Mouse (Mus musculus) frontal cortex, postnatal 14 days (tissue): ENCODE results near the gene Igfn1.
A peak's percentile ranks its signal among the peaks of the same experiment; 100 is the strongest.

Experiments
- DNase-seq, 2 experiments: peaks; one replicate each; pipeline ENCODE4 v3.0.0; 2022; ENCODE audit warnings: low spot score in 2 of 2

The Igfn1 gene

DNA sequence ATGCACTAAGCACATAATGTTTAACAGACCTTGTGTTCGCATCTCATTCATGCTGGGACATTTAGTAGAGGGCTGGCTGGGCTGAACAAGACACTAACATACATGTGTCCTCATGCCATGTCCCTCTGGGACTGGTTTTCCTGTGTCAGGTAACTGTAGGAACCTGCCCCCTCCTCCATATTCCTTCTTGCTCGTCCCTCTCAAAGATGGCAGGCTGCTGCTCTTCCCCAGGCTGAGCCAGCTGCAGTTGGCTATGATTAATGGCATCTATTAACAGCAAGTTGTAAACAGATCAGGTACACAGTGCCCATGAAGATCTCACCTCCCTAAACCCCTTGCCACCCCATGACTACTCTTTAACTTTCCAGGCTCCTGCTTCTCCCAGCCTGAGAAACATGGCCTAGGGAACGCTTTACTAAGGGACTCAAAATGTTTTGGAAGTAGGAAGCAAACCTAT is at the start of gene Igfn1:
Gene Igfn1 (minus strand): TSS at position 51 of the 457 bp plus-strand sequence.
- no peak for DNase-seq

DNA sequence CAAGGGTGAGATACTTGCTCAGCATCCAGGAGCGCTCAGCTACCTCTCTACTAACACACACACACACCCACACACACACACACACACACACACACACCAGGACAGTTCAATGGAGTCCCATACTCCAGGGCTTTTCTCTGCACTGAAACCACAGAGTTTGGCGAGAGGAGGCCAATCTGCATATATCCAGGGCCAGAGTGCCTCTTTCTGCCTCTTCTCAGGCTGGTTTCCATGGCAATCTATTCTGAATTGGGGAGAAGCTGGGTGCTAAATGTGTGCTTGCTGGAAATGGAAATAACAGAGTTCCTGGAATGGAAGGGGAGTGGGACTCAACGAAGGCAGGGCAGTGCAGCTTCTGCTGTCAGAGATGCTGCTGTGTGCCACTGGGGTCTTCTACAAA is 49.6 kb upstream of the Igfn1 start:
- peak; percentile 46 to 66 for DNase-seq

DNA sequence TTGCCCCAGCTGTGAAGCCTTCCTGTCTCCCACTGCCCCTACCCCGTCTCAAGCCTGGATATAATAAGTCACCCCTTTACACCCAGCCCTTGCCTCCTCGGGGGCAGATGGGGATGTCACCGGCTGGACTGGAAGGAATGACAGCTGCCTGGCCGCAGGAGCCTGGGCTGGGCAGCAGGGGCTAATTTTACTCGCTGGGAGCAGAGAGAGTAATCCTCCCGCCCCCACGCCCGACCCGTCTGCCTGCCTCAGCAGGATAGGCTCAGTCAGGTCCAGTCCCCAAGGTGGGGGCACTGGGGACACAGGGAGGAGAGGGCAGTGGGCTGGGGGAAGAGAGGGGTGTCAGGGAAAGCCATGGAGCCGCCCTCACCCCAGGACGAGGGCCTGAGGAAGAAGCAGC is 46.4 kb upstream of the Igfn1 start, which contains the start of gene Cacna1s:
Gene Cacna1s (plus strand): TSS at position 204 of the 400 bp plus-strand sequence.
- DNase-seq = no peak

DNA sequence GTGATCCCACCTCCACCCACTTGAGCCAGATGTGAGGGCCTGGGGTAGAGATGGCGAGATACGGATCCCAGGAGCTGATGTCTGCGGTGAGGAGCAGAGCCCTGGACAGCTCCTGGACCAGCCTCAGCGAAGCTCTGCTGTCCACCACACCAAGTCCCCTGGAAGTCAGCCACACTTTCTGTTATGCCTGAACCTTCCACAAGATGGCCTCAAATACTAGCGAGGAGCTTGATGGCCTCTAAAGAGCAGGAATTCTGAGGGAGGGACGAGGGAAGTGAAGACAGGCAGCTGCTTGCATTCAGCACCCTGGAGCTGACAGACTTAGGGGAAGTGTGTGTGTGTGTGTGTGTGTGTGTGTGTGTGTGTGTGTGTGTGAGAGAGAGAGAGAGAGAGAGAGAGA is 45.3 kb upstream of the Igfn1 start:
- DNase-seq = peak; percentile 66 to 71

DNA sequence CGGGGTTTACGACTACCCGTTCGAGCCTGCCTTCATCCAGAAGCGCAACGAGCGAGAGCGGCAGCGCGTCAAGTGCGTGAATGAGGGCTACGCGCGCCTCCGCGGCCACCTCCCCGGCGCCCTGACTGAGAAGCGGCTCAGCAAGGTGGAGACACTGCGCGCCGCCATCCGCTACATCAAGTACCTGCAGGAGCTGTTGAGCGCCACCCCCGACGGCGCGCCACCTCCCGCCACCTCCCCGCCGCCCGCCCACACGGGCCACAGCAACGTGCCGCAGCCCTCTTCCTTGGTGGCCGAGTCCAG is 44.8 kb upstream of the Igfn1 start:
- no peak for DNase-seq

DNA sequence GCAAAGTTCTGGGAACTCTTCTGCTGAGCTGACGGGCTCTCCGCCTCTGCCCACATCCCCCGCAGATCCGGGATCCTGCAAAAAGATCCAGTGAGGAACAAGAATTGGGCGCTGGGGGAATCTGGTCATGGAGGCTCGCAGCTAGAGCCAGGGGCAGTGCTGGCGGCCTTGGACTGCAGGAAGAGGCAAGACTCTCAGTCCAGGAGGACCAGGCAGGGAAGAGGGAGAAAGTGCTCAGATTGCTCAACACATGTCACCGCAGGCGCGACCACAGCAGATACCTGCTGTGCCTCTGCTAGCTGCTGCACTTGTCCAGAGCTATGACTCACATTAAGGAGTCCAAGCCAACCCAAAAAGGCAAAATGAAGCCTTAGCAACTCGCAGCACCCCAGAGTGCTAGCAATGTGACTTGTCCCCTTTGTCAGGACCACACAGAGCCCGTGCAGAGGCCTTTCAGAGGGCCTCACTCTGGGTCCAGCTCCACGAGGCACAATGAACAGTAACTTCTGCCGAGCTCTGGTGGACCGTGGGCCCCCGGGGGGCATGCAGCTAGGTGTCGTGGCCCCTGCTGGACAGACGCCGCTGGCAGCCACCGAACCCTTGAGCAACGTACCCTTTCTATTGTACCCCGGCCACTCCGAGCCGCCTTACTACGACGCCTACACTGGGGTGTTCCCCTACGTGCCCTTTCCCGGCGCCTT is 44.3 kb upstream of the Igfn1 start, which contains the start of gene Ascl5:
Gene Ascl5 (plus strand): TSS at position 493 of the 701 bp plus-strand sequence.
- DNase-seq = no peak

DNA sequence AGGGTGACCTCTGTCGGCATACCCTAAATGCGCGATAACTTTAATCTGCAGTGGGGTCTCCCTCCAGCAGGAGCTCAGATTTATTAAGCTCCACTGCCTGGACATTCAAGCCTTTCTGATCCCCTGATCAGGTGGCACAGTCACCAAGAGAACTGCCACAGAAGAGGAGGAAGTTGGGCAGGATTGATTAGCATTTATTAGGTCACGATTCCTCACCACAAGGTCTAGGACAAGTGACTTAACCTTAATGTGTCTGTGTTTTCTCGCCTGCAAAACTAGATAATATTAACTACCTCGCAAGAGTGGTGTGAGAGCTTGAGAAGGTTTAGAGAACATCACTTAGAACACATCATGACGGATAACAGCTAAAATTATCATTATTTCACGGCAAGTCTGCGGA is 41.8 kb upstream of the Igfn1 start:
- no peak for DNase-seq

DNA sequence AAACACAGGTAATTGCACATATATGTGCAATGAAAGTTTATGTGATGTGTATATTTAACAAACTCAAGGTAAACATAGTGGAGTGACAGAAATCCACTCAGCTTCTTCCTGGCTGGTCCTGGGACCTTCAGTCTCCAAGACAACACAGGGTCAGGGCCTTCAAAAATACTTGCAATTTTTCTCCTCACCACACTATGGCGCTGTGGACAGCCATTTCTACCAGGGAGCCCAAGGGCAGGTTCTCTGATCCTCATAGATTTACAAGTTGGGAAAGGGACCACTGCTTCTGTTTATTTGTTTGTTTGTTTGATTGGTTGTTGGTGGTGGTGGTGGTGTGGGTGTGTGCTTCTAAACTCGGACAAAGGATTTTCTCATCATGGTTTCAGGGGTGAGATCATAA is 41.3 kb upstream of the Igfn1 start:
- no peak for DNase-seq

DNA sequence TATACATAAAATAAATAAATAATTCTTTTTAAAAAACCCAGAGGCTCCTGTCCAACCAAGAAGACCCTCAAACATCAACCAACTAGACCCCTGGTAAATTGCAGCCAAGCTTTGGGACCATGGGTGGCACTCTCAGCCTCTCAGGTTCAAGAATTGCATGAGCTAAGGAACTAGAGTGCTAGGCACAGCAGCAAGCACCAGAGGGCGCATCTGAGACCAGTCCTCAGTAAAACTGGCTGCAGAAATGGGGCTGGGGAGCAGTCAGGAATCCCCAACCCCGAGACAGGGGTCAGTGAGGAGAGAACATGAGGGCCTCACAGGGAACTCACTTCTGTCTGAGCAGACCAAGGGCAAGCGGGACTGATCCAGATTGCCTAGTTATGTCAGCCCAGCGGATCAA is 39.6 kb upstream of the Igfn1 start:
- peak; percentile 44 to 69 for DNase-seq

DNA sequence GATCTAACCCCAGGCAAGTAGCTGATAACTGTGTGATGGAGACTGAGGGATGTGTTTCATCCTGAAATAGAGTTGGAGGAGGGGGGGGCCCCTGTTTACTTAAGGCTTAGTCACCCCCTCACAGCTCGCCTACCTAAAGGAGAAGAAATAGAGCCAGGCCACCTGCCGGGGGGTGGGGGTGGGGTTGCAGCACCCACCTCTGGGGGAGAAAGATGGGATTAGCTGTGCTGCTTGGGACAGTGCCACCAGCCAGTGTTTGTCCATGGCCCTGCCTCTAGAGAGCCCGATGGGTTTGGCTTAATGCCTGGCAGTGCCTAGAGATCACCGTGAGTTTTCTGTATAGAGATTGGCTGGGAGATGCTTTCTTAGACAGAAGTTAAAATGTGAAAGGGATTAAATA is 34.7 kb upstream of the Igfn1 start:
- no peak for DNase-seq

DNA sequence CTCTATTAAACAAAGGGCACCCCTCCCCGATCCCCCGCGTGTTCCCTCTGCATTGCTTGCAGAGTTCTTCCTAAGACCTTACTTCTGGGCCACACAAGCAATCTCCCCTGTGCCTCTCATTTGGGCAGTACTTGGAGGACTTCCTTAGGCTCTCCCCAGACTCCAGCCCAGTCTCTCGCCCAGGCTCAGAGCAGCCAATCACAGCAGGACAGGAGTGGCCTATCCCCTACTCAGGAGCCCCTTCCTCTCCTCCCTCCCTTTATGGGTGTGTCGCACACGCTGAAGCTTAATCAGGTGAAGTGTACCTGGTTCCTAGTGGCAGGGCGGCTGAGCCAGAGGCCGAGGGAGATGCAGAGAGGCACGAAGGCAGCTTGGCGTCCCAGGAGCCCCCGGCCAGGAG is 34.3 kb upstream of the Igfn1 start:
- no peak for DNase-seq

DNA sequence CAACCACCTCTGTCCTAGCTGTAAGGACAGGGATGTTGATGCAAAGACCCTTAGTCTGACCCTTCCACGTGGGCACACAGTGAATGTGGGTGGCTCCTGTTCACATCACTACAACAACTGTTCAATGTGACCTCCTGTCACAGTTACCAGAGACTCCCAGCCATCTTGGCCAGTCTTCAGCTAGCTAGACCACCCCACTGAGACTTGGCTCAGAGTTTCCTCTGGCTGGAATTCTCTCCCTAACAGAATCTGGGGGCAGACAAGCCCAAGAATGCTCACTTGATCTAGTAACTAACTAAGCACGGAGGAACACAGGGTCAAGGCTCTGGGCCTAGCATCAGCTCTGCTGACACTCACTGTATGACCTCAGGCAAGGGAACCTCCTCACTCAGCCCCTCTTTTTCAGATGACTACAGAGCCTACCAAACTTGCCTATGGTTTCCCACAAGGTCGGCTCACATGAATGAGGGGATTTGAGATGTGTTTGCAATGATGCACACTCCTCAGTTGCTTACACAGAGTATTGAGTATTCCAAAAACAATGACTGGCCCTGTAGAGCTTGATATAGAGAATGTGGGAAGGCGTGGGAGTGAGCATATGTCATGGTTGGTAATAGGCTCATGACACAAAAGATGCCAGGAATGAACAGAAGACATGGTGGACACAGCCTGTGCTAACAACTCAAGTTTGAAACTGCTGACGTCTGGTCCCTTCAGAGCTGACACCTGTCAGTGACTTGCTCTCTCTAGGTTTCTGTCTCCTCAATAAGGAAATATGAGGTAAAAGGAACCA is 32.8 kb upstream of the Igfn1 start:
- DNase-seq = no peak

DNA sequence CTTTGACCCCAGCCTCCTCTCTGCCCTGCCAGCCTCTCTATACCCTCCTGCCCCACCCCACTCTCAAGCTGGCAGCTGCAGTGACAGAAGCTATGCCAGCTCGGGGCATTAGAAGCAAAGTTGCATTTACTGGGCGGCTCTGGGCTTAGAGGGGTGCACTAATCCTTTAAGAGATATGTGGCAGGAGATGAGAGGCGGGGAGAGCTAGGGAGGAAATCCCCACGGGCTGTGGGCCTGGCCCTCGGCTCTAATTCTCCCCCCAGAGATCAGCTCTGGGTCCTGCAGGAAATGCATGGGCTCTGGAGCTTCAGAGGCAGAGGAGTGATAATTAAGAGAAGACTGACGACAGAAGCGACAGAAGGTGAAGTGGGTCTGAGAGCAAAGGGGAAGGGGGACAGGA is 26.8 kb upstream of the Igfn1 start:
- DNase-seq = no peak

DNA sequence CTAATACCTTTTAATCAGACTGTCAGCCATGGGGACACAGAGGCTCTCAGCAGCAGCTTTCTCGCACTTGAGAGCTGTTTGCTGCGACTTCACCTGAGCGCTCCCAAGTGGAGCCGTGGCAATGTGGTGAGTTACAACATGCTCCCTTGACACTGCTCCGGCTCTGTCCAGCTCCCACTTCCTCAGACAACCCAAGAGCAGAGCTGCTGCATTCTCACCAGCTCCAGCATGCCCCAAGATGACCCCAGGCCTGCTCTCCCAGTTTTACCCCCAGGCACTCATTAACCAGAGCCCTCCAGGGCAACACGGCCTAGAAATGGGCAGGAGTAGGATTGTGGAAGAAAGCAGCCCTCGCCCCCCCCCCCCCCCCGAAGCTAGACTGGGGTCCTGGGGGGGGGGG is 25.6 kb upstream of the Igfn1 start:
- no peak for DNase-seq

DNA sequence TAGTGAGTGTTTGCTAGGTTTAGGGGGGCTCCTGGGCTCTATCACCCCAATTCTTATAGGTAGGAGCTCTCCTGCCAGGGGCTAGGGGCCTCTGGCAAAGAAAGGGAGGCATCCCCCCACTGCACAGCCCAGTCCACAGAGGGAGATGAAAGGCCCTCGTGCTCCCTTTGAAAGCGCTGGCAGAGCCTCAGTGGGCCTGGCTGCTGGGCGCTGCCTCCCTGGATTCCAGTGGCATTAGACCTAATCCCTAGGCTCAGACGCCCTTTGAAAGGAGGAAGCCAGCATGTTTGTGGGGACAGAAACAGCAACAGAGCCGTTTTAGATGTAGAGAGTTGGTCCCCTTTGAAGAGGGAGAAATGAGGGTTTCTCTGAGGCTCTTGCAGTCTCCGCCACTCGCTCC is 24.1 kb upstream of the Igfn1 start:
- no peak for DNase-seq

DNA sequence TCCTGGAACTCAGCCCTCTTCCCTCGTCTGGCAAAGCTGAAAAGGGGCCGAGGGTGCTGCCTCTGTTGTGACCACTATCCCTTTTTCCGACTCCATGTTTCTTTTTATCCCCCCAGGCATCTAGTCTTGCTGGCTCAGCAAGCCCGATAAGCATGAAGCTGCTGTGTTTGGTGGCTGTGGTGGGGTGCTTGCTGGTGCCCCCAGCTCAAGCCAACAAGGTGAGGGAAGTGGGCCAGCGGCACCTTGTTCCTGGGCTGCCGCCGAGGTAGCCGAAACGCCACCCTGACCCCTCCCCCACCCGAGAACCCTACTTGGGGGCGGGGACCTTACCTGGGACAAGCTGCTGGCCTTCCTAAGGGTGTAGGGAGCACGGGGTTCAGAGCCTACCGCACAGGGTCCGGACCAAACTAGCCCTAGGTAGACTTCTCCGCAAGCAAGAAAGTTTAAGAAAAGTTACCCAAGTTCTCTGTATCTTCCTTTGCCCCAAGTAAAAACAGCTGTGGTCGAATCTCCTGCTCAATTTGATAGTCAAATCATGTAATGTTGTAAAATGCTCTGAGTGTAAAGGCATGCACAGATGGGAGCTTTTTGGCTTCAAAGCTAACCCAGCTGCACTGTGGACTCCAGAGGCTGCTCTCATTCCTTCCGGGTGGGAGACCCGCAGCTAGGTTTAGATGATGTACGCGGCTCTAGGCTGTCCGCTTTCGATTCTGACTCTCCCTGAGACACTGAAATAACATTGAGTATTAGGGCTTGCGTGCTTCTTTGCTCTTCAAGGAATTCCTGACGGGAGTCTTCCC is 12.4 kb upstream of the Igfn1 start:
- DNase-seq = no peak

DNA sequence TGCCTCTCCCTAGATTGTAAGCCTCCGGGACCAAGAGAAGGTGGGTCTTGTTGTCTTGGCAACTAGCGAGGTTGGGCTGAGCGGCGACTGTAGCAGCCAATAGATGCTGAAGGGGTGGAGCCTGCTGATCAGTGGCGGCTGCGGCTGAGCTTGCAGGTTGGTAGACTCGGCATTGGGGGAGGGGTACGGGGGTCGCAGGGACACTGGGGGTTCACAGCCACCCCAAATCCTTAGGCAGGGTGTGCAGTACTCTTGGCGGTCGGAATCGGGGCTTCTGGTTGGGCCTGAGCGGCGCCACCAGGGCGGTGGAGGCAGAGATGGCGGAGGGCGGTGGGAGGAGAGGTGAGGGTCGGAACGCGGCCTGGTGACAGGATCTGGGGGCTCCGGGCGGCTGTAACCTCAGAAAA is 11.8 kb upstream of the Igfn1 start:
- peak; percentile 90 to 91 for DNase-seq

DNA sequence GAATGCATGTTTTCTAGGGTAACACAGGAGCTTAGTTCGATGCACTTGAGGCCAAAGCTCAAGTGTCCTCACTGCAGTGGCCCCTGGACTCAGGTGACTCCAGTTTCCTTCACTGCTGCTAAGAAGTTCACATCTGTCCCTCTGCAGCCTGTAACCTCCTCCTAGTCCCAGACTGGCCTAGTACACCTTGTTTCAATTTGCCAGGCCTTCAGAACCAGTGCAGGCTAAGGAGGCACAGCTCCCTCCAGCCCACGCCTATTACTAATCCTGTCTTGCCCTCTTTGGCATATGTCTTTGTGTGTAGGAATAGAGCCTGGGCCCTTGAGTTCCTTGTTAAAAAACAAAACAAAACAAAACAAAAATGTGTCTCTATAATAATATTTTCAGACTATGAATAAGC is 11.2 kb upstream of the Igfn1 start:
- DNase-seq = no peak

DNA sequence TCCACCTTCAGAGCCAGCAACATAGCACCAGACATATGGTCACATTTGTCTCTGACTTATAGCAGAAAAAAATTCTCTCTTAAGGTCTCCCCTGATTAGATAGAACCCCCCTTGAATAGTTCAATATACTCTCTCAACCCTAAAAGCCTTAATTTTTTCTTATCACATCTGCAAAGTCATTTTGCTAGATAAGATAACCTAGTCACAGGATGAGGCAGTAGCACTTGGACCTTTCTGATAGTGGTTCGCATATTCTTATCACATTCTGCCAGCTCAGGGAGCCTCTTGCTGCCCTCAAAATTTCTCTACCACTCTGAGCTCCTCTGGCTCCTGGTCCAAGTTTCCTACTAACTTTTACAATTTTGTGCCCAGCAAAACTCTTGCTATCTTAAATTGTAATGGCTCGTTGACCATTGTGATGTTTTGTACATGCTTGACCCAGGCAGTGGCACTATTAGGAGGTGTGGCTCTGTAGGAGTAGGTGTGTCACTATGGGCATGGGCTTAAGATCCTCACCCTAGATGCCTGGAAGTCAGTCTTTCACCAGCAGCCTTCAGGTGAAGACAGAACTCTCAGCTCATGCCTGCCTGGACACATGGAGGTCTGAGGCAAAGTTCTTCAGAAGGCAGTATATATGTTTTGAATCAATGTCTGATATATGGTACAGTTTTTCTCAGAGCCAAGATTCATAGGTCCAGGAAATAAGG is 8.8 kb upstream of the Igfn1 start:
- DNase-seq = no peak

DNA sequence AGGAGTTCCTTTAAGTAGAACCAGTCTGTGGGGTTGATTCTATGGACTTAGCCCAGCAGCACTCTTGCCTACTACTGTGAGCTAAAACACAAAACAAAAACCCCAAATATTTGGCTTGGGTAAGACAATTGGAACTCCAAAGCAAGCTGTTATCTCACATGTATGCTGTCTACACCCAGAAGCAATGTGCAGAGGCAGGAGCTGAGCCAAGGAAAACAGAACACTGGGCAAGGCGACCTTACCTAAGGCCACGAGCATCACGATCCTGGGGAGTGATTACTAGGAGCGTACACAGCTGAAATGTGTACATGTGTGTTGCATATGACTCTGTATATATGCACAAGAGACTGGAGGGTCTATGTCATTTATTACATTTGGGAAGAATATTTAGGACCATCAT is 7.4 kb upstream of the Igfn1 start:
- DNase-seq = no peak

DNA sequence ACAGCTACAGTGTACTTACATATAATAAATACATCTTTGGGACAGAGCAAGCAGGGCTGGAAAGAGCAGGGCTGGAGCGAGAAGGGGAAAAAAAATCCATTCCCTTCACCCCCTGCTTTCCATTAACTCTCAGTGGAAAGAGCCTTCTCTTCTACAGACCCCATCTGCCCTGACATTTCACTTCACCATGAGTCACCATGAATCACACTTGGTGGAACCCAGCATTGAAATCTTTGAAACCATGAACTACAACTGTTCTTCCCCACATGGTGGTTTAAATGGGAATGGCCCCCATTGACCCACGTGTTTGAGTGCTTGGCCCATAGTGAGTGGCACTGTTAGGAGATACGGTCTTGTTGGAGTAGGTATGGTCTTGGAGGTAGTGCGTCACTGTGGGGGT is 4.1 kb upstream of the Igfn1 start:
- no peak for DNase-seq

DNA sequence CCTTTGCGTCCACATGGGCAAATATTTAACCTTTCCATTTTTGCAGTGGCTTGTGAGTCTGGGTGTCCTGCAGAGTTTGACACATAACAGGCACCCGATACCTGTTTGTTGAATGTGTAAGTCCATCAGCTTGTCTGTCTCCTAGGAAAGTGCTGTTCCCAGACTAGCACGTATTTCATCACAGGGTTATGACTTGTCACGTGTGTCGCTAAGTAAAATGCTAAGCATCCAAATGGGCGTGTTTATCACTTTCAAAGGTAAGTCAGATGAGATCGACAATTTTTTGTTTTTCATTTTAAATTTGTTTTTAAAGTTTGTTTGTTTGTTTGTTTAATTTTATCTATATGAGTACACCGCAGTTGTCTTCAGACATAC is 2.0 kb upstream of the Igfn1 start:
- DNase-seq = no peak
